Mouse (Mus musculus) urinary bladder, postnatal 25 days (tissue): ENCODE measurements at regions not wholly inside any gene's neighbourhood (a gene's known extent, or its start where the extent isn't known, plus 50 kb on each side); places are given as distances from the start of the nearest gene placed in this dataset.
"Not testable (repeated sequence)": the region's sequence is repeated elsewhere in the genome, so short reads cannot be mapped to it uniquely, and the experiment has no call there.

Source experiments
- DNase-seq: peaks from one replicate; pipeline ENCODE4 v3.0.0; 2022; ENCODE audit warnings: low spot score

DNA sequence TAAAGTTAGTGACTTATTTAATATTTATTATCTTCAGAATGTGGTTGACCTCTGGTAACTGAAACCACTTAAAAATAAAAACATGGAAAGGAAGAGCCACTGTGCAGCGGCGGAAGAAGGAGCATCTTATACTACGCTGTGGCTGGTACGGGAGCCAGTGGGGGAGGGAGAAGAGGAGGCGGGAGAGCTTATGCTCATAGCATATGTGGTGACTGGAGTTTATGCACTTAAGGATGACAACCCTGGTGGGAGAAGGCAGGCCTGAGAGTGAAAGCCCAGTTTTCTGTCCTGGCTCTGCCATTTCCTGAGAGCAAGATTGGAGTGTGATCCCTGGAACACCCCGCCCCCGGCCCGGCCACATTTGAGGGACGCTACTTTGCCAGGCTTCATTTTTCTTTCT is 145.5 kb downstream of the Tsen15 start:
- no peak for DNase-seq

- DNase-seq = no peak
Observed at GRCm38 (mm10) chr1:152239376-152239775, 147.1 kb downstream of the Tsen15 start.

DNA sequence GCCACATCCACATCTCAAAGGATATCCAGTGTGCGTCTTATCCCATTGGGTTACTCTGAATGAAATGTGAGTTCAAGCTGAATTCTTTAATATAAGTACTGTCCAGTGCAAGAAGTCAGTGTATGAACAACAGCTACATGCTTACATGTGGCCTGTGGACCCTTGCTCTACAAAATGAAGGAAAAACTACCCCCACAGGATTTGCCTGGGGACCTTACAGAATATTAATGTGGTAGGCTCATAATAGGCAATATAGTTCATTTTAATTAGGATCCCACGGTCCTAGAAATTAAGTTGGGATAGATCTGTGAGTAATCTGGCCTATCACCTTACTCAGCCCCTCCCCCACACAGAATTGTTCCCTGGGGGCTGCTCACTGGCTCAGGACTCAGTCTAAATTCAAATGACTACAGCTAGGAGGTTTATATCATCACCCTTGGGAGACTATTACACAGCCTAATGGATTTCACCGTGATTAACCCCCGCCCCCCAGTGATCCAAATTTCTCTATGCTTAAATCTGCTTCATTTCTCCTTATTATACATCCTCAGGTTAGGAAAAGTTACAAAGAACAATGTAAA is 145.4 kb upstream of the 1700025G04Rik start:
- DNase-seq = no peak

- no peak for DNase-seq
Observed at GRCm38 (mm10) chr1:152234716-152235115, 144.8 kb upstream of the 1700025G04Rik start.

DNA sequence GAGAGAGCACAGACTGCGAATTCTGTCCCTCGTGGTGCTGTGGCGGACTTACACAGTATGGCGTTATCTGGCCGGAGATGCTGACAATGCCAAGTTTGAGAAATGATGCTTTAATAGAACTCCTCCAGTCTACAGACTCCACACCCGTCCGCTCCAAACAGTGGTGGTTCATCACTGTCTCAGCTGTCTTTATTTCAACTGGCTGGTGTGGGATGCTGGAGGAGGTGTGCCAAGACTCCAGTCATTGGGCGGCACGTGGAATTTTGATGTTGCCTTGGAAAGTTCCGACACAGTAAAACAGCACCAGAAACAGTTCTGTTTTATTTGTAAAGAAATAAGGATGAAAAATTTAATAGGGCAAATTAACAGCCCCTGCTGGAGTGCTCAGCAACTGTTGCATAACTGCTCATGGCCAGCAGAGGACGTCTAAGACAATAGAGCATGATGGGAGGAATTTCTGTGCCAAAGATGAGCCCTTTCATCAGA is 141.8 kb upstream of the 1700025G04Rik start:
- DNase-seq = no peak

DNA sequence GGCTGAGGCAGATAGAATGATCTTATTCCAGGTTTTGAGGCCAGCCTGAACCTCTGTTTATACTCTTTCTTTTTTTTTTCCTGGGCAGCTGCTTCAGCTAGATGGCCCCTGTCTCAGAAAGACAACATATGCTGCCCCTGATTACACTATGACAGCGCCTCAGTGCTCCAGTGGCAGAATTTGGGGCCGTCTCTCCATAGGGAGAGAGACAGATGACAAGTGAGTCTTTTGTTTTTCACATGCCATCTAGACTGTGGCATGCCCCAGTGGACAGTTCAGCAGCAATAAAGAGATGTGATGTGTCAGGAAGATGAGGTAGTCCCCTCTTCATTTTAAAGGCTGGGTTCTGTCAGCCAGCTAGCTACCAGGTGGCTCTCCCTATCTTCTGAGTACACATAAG is 139.8 kb upstream of the 1700025G04Rik start:
- DNase-seq = no peak

GRCm38 (mm10) chr1:152226049-152226448 is 136.1 kb upstream of the 1700025G04Rik start:
- no peak for DNase-seq

DNA sequence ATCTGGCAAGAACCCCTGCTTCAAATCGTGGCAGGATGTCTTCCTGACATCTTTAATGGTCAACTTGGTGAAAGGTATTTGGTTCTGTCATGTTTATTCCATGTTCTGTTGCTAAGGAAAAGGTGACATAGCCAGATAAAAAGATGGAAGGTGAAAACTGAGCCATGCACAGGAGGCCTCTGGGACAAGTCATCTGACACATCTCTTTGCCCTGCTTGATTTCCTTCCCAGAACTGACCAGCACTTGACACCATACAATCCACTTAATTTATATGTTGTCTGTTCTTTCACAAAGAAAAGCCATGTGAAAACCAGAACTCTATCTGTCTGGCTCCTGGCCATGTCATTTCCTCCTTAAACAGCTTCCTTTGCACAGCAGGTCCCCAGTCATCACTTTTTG is 133.7 kb upstream of the 1700025G04Rik start:
- no peak for DNase-seq

- DNase-seq = no peak
Observed at GRCm38 (mm10) chr1:152220804-152221565, 131.1 kb upstream of the 1700025G04Rik start.

- DNase-seq = not testable (repeated sequence)
Observed at GRCm38 (mm10) chr1:152219752-152220151, 129.8 kb upstream of the 1700025G04Rik start.

GRCm38 (mm10) chr1:152217404-152217803 is 127.5 kb upstream of the 1700025G04Rik start:
- no peak for DNase-seq

DNA sequence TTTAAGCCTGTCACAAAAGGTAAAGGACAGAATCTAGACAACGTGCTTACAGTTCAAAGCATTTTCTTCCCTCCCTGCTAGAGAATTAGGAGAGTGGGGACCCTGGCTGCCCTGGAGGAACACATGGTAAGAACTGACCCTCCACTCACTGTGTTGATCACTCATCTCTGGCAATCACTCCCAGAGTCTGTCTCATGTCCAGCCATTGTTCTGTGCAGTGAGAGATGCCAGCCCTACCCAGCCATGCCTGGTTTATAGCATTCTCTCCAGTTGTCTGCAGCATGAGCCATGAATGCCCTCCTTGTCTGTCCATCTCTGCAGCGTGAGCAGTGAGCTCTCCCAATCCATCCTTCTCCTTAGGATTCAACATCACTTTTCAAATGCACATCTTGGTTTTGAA is 124.5 kb upstream of the 1700025G04Rik start:
- no peak for DNase-seq

- DNase-seq = no peak
Observed at GRCm38 (mm10) chr1:152203187-152203586, 113.3 kb upstream of the 1700025G04Rik start.

GRCm38 (mm10) chr1:152188700-152189099 is 98.8 kb upstream of the 1700025G04Rik start:
- DNase-seq = no peak

DNA sequence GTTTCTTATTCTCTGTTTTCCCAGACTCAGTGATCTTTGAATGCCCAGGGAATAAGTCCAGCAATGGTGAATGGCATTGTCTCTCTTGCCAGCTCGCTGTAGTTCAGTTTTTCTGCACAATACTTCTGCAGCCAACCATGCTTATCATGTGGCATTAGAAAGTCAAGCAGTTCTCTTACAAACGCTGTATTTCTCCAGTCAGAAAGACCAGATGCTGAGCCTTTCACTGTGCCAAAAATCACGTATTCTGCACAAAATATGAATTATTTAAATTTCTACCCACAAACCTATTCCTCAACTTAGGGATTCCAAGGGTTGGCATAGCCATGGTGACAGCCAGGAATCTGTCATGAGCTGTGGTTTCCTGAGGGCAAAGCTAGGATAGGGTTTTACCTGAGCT is 95.0 kb upstream of the 1700025G04Rik start:
- DNase-seq = no peak

DNA sequence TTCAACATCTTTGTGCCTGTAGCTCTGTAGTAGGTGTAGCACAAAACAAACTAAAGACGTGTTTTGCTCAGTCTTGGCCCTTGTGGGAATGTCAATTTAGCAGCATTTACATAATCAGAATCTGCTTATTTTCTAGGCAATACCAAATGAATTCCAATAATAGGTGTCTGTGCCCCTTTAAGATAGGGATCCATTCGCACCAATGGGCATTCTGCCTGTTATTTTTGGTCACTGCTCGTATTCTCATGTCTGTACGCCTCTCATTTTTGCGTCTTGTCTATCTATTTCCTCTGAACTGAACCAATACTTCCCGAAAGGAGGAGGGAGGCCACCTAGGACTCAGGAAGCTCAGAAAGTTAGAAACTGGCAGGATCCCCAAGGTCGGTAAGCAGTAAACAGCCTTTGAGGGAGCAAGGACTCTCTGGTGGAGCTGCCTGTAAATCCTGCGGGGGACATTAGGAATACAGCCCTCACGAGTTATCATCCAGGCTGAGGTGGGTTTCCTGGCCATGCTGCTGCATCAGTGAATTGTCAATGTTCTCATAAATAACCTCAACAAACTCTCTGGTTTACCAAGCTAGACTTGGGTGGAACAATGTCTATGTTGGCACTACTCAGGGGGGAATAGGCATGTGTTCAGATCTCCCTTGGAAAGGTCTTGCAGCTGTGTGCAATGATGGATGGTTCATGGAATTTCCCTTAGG is 86.5 kb upstream of the 1700025G04Rik start:
- DNase-seq = no peak

DNA sequence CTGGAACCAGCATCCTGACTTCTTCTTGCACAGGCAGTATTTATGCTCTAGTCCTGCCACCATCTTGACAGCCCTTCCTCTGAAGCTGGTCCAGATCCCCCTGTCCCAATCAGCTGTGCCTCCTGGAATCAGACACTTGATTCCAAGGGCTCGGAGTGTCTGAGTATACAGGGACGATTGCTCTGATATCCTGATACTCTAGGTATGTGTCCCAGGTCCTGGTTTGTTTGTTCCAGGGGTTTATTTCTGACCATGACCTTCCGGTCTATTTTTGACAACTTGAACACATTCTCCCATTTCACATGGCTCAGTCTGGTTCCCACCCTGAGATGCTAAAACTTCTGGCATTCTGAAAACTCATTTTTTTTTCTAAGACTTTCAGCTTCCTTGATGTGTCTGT is 85.8 kb upstream of the 1700025G04Rik start:
- no peak for DNase-seq

- DNase-seq = no peak
Observed at GRCm38 (mm10) chr1:152174464-152174863, 84.5 kb upstream of the 1700025G04Rik start.

DNA sequence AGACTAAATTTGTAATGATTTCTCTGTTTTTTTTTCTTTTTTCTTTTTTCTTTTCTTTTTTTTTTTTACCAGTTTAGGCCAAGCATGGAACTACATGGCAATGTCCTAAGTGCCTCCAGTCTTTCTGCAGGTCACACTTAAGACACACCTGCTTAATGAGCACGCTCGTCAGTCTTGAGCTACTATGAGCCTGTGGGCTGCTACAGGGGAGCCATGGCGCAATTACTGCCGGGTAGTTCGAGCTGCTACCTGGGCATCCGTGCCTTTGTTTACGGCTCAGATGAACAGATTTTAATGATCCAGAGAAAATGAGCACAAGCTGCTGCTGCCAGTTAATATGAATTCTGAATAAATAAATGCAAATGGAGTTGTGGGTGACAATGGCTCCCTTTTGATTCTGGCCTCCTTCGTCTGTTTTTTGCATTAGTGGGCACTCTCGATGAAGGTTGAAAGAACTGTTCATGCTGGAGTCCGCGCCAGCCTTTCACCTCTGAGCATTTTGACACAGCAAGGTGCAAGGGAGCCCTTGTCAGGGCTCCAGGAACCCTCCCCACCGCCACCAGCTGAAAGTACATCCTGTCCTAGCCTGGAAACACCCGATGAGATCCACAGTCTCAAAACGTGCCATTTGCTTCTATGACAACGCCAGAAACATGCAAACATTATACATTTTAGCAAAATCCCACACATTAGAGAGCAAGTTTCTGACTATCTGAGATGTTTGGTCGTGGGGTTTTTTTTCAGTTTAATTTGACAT is 81.3 kb upstream of the 1700025G04Rik start:
- DNase-seq = no peak

DNA sequence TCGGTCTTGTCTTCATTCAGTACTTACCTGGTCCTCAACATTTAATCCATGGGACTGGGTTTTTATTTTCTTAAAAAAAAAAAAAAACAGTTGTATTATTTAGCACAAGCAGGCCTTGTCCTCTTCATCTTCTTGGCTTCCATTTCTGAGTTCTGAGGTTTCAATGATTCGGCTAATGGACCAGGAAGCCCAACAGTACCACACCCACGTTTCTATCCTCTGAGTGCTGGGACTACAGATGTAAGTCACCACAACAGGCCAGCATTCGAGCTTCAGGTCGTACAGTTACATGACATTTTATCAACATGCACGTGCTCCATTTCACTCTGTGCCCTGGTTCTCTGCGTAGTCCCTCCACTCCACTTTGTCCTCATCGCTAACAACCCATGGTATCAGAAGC is 80.7 kb upstream of the 1700025G04Rik start:
- no peak for DNase-seq

DNA sequence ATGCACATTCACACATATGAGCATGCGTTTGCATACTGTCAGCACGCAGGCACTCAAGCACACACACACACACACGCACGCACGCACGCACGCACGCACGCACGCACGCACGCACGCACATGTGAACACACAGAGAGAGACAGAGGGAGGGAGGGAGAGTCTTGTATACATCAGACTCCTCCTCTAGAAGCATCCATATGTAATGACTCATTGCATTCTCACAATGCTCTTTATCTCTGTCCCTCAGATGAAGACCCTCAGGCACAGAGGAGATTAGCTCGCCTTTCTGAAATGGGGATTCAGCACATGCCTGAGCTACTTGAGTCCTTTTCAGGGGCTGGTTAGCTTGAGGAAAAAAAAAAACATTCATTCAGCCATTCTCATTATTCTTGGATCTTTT is 79.6 kb upstream of the 1700025G04Rik start:
- no peak for DNase-seq

GRCm38 (mm10) chr1:152168284-152168683 is 78.4 kb upstream of the 1700025G04Rik start:
- DNase-seq = no peak
